Mouse (Mus musculus) spleen, postnatal 14 days (tissue): ENCODE data around the gene Myl3.

Source experiments
- DNase-seq, 2 experiments: peaks; one replicate each; pipeline ENCODE4 v3.0.0; 2021 to 2022; ENCODE audit warnings: low spot score in 2 of 2

Gene Myl3

GRCm38 (mm10) chr9:110741711-110742294 is at the start of gene Myl3:
TSS of gene Myl3 (plus strand) at chr9:110741861.
- no peak for DNase-seq

DNA sequence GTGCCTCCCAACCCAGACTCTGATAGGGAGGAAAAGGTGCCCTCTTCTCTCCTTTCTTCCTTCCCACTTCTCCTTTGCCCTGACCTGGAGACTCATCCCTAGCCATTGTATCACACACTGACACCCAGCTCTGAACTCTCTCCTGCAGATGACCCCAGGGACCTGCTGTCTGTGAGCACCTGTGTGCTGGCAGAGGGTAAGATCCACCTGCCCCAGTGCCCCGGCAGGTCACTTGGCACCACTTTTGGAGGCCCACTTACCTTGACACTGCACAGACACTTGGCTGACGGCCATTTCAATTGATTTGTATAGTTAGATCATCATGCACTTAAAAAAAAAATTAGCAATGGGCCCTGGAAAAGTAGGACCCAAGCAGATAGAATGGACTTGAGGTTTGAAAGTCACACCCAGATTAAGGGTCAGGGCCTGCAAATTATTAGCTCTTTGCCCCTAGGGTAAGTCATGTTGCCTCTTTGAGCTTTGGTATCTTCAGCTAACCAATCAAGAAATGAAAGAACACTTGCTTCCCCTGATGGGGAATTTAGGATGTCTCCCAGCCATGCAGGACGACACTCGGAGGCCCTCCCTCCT is 46.4 kb upstream of the Myl3 start:
- no peak for DNase-seq

DNA sequence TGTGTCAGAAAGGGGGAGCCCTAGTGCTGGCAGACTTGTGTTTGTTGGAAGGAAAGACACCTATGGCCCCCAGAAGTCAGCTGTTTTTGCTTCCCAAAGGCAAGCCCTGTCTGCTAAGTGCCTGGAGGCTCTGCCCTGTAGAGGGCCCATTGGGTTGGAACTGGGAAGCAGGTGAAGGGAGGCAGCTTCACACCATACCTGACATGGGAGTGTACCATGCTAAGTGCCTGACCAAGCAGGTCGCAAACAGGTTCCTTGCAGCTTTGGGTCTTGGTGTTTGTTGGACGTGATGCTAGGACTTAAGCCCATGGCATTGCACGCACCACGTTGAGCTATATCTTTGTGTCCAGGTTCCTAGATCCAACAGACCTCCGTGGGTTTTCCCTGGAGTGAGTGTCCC is 45.2 kb upstream of the Myl3 start:
- DNase-seq = no peak

GRCm38 (mm10) chr9:110697465-110697864 is 44.2 kb upstream of the Myl3 start:
- DNase-seq = no peak

GRCm38 (mm10) chr9:110699574-110699973 is 42.1 kb upstream of the Myl3 start:
- no peak for DNase-seq

DNA sequence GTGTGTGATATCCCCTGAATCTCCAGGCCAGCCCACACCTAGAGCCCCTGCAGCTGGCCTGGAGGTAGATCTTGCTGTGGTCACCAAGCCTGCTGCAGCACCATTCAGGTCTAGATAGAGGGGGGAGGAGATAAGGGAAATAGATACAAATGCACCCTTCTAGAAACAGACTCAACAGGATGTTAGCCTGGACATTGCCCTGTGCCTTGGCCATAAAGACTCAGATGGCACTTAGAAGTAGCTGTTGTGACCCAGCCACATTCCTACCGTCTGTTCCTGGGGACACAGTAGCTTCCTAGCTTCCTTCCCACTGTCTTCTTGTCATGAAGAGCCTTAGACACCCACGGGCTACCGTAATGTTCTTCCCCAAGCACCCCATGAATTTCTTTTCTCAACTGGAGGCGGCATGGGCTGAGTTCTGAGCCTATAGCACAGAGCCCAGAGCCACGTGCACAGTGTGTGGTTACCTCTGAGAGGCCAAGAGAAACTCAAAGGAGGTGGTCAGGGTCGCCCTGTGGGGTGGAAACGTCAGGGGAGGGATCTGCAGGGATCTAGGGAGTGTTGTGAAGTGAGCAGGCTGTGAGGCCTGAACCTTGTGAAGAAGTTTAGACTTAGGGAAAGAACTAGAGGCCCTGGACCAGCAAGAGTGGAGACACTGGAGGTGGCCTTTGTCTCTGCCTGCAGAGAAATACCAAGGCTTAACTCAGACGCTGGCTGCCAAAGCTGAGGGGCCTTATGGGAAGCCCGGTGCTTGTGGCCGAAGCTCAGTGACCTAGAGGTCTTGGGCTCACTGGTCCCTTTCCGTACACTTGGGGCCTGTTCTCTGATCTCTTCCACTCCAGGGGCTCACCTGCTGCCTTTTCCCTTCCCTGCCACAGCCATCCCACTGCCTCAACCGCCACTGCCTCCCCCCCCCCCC is 40.3 kb upstream of the Myl3 start:
- DNase-seq = no peak

DNA sequence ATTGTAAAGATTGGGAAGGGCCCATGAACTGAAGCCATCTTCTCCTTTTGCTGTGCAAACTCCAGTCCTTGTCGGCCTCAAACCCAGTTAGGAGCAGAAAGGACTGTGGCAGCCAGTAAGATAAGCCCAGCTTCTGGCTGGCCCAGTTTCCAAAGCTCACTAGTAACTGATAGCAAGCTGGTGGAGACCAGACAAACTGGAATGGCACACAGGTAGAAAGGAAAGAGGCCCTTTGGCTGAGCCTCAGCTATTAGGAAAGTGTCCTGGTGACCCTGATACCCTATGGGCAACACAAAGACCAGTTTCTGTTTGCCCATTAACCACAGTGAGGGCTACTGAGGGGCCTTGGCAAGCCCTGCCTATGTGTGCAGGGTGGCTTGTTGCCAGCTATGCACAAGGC is 38.8 kb upstream of the Myl3 start:
- DNase-seq = no peak

DNA sequence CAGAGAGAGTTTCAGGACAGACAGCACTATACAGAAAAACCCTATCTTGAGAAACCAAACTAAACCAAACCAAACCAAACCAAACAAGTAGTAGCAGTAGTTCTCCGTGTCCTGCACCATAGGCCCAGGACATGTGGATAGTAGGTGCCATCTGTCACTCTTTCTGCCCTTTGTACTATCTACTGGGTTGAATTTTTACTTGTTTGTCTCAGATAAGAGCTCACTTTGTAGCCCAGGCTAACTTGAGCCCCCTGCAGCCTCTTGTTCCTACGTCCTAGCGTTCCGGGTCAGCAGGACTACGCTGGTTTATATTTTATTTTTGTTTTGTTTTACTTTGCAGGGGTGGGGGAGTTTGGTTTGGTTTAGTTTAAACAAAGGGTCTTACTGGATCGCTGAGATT is 37.7 kb upstream of the Myl3 start:
- no peak for DNase-seq

DNA sequence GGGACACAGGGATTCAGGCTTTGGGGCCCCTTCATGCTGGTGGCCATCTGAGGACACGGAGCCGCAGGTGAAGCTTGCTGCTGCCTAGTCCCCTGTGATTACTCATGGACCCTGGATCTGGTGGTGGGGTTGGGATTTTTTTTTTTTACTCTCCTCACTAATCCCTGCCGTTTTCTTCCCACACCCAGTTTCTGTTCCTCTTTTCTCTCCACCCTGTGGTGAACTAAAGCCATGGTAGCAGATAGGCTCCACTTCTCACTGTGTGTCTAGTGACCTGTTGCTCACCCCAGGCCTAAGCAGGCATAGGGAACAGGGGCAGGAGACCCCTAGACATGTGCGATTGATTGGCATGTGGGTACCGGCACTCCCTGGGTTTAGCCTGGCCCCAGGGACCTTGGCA is 34.9 kb upstream of the Myl3 start:
- no peak for DNase-seq

- peak; percentile 54 to 75 for DNase-seq
Observed at GRCm38 (mm10) chr9:110709640-110710258, 31.9 kb upstream of the Myl3 start.

- no peak for DNase-seq
Observed at GRCm38 (mm10) chr9:110711532-110711931, 30.1 kb upstream of the Myl3 start.

- no peak for DNase-seq
Observed at GRCm38 (mm10) chr9:110711996-110712395, 29.7 kb upstream of the Myl3 start.

DNA sequence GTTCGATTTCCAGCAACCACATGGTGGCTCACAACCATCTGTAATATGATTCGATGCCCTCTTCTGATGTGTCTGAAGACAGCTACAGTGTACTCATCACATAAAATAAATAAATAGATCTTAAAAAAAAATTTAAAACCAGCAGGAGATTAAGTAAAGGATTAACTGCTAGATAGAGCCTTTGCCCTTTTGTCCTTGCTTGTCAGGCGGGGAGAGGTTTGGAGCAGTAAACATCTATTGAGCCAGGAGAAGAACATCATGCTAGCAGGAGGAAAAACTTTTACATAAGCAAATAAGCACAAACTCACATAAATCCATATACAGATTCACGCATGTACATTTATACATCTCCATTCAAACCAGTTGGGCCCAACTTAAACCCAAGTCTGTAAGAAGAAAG is 29.1 kb upstream of the Myl3 start:
- DNase-seq = no peak

DNA sequence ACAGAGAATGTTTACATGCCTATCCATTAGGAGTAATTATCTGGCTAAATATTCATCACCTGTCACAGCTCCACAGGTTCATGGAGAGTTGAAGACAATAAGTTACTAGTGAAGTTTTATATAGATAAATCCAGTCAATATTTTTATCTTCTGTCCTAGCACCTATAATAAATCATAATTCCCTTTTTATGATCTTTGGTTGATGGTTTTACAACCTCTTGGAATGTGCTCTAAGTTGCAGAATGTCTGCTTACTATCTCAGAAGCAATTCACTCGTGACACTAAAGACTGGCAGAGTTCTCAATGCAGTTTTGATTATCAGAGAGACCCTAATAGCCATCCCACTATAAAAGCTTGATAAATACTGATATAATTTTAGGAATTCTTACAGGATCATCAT is 28.3 kb upstream of the Myl3 start:
- no peak for DNase-seq

GRCm38 (mm10) chr9:110715426-110715825 is 26.2 kb upstream of the Myl3 start:
- DNase-seq = no peak

DNA sequence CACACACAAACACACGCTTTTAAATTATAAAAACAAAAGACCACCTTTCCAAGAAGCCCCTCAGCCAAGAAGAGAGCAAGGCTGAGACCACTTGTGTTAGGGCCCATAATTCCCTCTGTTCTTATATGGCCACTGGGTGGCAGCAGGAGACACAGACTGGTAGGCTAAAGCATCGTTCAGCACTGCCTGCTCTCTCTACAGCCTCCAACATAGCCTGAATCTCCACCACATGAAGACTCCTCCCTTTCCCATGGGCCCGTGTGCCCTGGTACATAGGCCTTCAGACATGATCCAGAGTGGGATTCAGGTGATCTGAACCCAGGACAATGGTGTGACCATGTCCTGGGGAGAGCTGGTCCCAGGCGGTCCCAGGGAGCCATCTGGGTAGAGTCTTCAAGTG is 24.9 kb upstream of the Myl3 start:
- DNase-seq = no peak

DNA sequence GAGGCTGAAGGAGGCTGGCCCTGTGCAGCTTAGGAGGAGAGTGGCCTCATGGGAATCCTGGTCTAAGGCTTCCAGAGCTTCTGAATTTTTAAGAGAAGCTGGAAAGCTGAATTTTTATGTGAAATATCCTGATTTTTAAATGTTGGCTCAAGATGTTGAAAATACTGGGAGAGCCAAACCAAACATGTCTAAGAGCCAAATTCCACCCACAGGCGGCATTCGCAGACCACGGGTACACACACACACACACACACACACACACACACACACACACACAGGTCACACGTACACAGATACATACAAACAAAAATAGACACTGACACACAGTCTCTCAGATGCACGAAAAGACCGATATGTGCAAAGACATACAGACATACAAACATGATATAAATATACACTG is 23.6 kb upstream of the Myl3 start:
- DNase-seq = no peak

DNA sequence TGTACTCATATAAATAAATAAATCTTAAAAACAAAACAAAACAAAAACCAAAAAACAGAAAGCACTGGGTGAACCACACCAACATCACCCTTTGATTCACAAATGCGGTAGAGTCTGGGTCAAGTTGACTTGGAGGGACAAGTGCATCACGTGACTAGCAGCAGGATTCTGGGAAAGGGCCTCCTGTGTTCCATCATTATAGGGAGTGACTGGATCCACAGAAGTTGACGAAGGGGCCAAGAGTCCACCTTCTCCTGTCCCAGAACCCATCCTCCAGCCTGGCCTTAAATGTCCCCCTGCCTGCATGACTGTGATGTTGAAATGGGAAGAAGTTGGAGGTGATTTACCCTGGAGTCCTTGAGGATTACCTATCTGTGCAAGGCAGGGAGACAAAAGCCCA is 22.9 kb upstream of the Myl3 start:
- no peak for DNase-seq

GRCm38 (mm10) chr9:110719977-110720376 is 21.7 kb upstream of the Myl3 start:
- DNase-seq = no peak

DNA sequence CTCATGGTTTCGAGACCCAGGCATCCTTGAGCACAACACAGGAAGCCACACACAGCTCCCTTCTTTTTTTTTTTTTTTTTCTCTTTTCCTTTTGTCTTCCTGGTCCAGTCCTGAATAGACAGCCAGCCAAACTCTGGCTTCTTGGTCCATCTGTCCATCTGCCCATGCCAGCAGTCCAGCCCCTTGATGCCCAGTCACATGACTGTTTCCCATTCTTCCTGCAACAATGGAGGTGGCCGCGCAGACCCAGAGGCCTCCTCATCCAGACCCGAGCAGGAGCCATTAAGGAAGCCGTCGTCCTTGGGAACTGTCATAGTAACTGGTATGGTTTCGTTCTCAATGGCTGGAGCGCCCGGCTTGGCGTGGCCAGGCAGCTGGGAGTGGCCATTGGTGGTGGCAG is 19.6 kb upstream of the Myl3 start:
- no peak for DNase-seq

DNA sequence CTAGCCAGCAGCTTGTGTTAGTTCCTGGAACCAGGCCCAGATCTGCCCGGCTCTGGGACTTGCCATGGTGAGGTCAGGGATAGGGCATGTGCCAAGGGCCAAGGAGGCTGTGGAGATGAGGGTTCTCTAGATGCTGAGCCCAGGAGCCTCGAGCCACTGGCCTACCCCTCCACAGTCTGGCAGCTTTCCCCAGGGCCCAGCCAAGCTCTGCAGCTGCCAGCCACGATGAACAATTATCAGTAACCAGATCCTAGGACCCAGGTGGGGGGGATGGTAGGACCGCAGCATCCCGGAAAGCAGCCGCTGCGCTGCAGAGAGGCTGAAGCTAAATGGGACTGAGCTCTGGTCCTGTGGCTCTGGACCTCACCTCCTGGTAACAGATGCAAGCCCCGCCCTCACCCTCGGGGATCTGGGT is 15.9 kb upstream of the Myl3 start:
- no peak for DNase-seq

DNA sequence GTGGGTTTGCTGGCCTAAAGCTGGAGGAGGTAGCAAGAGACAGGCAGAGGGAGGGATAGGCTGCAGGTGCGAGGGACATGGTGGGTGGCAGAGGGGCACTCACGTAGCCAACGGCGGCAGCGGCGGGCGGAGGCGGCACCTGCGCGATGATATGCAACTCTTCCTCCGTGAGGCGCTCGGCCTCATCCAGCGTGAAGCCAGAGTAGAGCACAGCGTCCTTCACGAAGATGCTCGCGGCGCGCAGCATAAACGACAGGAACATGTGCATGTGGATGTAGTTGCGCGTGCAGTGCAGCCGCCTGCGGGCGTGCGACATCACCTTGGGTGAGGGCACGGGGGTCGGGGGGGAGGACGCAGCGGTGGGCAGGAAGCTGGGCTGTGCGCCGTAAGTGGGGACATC is 14.8 kb upstream of the Myl3 start:
- DNase-seq = no peak

- peak; percentile 22 to 48 for DNase-seq
Observed at GRCm38 (mm10) chr9:110729841-110730240, 11.8 kb upstream of the Myl3 start.
